Mouse (Mus musculus): Measurements from ENCODE around the gene Higd1a.
A peak's percentile ranks its signal among the peaks of the same experiment; 100 is the strongest.

GRCm38 (mm10) chr9:121846526-121847118, 11.5 kb downstream of the Higd1a start:
- TF ChIP-seq CTCF (IDR thresholded peaks at IDR 0.05; ENCODE audit: low read depth, low read length): peak; percentile 72
- TF ChIP-seq POLR2A (IDR thresholded peaks at IDR 0.05; ENCODE audit: extremely low read depth, insufficient read depth, low read length): no peak
